Mouse (Mus musculus) T-helper 17 cell (primary cell): ENCODE measurements at regions not wholly inside any gene's neighbourhood (a gene's known extent, or its start where the extent isn't known, plus 50 kb on each side); places are given as distances from the start of the nearest gene placed in this dataset.

ENCODE experiments used
- in situ Hi-C, 2 experiments: fragments of 300-600 bp; cut with MboI, MseI; formaldehyde crosslinking; loops; 1 replicate in 1 of 2; 2 replicates in 1 of 2; pipeline ENCODE4 v1.15.1; 2025; ENCODE audit warnings: high pct_unique_total_duplicates in 2 of 2

DNA sequence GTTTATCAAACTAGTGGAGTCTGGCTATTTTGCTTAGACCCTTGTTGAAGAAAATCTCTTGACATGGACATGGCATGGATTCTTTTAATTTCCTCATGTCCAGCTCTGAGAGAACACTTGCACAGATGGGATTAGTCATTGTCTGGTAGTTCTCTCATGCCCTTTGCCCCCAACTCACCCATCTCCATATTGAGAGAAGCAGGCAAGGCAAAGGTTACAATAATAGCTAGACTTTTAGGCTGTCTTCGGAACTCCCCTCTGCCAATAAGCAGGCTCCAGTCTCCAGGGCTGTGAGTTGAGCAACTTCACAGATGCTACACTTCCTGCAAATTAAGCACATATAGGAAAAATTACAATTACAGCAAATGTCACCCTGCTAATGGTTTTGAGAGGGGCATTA is 558.0 kb upstream of the Alcam start:
- in situ Hi-C loops = no loop called here

DNA sequence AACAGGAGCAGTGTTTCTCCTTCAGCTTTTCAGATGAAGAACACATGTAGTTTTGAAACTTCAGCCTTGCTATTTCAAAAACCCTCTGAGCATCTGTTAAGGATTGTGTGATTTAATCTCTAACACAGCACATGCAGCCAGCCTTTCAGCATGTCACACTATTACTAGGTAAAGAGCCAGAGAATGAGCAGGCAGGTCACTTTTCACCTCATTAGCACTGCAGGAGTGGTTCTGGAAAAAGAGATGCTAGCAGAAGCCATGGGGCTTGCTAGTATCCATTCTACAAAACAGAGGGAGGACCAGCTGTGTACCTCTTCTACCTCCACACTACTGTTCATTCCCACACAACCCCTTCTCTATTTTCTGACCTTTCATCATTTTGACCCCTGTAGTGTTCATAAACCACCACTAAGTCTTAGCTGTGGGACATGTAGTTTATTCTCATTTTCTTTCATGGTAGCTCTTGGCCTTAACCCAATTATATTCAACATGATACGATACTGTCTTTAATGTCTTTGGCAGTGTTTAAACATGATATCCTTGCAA is 535.1 kb upstream of the Alcam start:
- in situ Hi-C loops = no loop called here

- in situ Hi-C loops = no loop called here
These were observed 530.5 kb upstream of the Alcam start for GRCm38 (mm10) chr16:52984336-52984735.

DNA sequence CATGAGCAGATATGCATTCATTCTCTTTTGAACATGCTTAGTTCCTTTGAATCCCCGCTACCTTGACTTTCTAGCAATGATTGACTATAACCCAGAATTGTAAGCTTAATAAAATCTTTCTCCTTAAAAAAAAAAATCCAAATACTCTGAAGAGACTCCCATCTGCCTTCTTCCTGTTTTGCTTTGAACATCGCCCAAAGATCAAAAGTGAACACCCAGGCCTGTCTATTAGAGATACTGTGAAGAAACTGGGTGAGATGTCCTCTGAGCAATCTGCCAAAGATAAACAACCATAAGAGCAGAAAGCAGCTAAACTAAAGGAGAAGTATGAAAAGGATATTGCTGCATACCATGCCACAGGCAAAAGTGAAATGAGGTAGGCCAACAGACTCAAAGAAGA is 527.1 kb upstream of the Alcam start:
- in situ Hi-C loops = no loop called here

GRCm38 (mm10) chr16:52972811-52973210 is 518.9 kb upstream of the Alcam start:
- in situ Hi-C loops = no loop called here

GRCm38 (mm10) chr16:52947679-52948078 is 493.8 kb upstream of the Alcam start:
- in situ Hi-C loops = no loop called here

DNA sequence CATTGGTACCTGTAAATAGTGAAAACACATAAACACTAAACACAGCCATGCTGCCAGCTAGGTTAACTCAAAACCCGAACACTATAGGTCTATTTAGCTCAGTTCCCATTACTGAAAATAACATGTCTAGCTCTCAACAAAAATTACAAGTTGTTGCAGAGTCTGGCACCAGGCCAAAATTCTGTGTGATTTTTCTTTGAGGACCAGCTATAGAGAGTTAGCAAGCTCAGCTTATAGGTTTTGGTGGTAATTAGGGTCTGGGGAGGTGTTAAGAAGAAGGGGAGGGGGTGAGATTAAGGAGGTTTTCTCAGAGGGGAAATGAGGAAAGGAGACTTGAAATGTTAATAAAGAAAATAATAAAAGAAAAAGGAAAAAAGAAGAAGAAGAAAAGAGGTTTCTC is 480.9 kb upstream of the Alcam start:
- in situ Hi-C loops = no loop called here

GRCm38 (mm10) chr16:52931978-52932377 is 478.1 kb upstream of the Alcam start:
- in situ Hi-C loops = no loop called here

DNA sequence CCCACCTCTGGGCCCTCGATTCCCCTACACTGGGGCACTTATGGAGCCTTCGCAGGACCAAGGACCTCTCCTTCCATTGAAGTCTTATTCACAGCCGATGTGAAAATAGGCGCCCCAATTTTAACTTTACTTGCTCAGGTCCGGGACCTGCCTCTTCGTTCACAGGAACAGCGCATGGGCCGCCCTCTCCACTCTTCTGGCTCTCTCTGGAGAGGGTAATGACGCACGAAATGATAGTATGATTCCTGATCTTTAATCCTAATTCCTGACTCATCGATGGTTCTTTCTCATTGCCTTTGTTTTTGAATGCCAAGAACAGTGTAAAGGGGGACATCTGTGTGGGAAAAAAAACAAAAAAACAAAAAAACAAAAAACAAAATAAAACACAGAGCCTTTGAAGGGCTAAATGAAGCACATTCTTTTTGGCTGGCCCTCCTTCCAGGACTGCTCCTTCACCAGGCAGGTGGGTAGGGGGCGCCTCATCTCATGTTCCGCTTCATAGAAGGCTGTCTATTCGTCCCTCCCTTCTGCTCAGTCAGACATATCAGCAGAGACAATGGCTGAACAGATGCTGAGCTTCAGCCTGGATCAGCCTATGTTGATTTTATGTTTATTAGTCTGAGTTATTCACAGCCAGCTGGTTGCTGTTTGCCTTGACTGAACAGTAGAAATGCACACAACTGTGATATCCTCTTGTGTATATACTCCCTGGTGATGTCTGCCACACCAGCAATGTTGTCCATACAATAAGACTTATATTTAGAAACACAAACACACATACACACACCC is 438.8 kb upstream of the Alcam start:
- in situ Hi-C loops = no loop called here

DNA sequence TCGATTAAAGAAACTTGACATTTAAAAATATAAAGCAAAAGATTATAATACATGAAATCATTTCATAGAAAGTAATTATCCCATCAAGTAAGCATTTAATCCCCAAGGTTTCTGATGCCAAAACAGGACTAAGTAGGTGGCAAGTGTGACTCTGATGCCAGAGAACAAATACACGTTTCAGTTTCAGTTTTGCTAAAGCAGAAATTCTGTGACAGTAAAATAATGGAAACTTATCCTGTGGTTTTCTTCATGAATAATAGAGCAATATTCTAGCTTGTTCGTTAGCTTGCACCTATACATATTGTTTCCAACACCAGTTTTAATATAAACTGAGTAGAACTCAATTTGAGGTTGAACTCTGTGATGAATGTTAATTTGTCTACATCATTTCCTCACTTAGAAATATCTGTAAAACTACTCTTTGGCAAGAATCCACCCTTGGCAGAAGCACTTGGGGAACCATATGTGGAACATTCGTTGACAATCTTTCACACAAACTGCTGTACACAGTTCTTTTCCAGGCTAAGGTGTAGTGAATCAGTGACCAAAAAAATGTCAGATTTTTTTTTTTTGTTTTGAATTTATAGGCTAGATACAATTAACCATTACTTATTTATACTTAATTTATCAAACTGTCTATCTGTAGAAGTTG is 425.7 kb upstream of the Alcam start:
- in situ Hi-C loops = no loop called here

DNA sequence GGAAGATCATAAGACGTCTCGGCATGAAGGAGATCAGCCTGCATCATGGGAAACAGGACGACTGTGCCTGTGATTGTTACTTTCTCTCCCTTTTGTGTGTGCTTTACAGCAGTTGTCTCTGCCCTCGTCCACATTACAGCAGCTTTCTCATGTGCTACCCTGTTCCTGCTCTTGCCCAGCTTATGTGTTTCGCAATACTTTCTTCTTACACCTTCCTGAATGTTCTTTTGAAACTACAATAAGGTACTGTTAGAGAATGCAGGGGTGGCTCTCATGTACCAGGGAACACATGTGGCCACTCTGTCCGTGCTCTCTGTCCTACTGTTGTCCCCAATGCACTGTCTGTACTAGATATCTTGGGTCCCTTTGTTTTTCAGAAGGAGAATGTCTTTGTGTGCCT is 414.0 kb upstream of the Alcam start:
- in situ Hi-C loops = no loop called here

- in situ Hi-C loops = no loop called here
These were observed 409.7 kb upstream of the Alcam start for GRCm38 (mm10) chr16:52863554-52863953.

- in situ Hi-C loops = no loop called here
These were observed 407.4 kb upstream of the Alcam start for GRCm38 (mm10) chr16:52861263-52861662.

DNA sequence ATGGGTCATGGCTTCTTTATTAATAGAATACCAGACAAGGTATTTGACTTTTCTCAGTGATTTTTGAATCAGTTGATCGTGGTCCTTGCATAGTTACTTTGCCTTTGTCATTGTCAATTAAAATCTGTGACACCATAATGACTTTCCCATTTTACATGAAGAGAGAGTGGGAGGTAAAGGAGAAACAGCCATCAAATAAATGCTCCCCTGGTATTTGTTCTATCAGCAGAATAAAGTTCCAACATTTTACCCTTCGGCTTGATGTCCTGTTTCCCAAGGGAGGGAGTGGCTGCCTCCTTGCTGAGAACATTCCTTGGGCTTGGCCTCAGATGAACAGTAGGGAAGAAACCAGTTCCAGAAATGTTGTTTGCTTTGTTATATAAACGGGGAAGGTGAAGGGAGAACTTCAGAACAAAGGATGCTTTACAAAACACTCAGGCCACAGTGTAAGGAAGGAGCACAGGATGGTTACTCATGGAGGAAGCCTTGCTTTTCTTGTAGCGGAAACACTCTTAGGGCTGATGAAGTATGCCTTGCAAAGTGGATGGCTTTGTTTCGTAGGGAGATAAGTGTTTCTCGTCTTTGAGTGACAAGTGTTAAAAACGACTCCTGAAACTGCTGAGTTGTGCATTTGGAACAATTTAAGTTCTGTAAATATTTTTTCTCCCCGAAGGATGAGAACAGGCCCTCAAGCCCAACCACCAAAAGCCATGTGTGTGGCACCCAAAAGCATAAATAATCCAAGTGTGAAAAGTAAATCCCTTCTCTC is 404.8 kb upstream of the Alcam start:
- in situ Hi-C loops = no loop called here

DNA sequence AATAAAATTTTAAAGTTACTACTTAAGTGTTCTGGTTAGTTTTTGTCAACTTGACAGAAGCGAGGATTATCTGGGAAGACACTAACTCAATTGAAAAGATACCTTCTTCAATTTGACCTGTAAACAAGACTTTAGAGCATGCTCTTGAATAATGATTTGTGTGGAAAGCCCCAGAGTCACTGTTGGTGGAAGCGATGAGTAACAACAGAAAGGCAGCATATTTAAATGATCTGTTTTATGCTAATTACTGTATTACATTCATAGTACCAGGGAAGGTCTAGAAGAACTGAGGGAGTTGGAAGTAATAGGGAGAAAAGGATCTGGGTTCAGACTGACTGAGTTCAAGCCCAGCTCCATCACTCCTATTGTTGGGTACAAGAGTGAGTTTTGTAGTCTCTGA is 397.3 kb upstream of the Alcam start:
- in situ Hi-C loops = no loop called here

DNA sequence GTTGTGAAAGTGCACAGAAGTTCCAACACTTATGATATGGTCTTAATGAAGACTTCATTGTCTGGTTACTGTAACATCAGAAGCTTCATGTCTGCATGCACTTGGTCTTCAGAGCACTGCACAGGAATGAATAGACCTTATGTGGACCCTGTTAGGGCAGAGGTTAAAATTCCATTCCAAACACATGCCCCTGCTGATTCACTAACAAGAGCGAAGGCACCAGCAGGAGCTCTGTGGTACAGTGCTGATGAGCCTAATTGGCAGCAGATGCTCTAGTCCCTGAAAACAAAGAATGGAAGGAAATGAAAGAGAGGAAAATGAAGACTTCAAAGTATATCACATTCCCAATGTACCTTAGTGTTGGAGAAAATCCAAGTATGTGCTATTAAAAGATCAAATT is 365.1 kb upstream of the Alcam start:
- in situ Hi-C loops = no loop called here

DNA sequence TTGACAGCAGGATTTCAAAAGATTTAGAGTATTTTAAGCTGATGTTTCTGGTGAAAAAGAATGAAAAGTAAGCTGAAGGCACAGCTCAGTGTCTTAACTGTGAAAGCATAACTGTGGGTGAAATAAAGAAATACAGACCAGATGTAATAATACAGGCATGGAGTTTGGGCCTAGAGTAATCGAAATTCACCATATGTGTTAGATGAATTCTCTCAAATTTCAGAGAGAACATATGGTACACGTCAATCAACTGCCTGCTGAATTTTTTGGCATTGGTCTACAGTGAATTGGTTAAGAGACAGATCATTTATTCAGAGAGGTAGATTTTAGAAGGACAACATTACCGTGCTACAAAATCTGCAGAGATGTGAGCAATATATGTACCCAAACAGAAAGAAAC is 357.3 kb upstream of the Alcam start:
- in situ Hi-C loops = no loop called here

DNA sequence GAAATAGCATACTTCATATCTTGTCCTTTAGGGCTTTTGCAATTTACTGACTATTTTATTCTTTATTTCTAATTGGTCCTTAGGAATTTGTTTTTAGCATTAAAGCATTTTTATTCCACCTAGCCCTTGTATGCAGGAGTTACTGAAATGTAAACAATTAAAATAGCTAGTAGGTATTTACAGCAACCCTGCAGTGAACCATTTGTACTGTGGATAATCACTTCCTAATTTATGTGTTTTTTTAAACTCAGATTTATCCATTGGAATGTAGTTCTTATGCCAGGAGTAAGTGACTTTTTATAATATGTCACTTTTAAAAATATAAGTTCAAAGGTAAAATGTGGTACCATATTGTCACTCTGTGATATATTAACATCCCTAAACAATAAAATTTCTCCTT is 350.5 kb upstream of the Alcam start:
- in situ Hi-C loops = no loop called here

DNA sequence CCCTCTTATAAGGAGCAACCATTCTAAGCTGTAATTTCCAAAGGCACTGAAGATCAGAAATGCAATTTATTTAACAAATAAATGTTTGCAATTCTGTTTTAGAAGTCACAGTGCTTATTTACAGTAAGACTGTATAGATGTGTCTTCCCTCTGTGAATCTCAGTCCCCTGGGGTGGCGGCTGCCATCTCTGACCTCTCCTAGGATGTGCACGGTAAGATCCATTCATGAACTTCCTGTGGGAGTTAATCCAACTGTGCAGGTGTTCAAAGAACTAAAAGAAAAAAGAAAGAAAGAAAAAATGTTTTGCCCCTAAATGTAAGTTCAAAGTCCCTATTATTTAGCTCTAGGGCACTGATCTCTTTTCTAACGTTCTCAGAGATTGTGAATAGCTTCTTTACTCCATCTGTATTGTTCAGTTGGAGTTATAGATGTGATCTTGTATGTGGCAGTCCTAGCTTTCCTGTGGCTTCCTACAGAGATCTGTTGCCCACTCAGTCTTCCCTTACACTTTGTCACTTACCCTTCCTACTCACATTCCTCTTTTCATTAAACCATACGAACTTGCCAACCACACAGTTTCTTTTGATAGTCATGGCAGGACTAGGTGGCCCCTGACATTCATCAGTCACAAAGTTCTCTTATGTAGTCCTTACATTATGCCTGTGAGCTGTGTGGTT is 346.0 kb upstream of the Alcam start:
- in situ Hi-C loops = no loop called here

GRCm38 (mm10) chr16:52795184-52795583 is 341.3 kb upstream of the Alcam start:
- in situ Hi-C loops = no loop called here

GRCm38 (mm10) chr16:52789946-52790345 is 336.1 kb upstream of the Alcam start:
- in situ Hi-C loops = no loop called here

GRCm38 (mm10) chr16:52747744-52748143 is 293.9 kb upstream of the Alcam start:
- in situ Hi-C loops = no loop called here
